Mouse (Mus musculus): ENCODE data around the gene Ntn4. TPM values are rescaled to one million over a fixed set of nuclear protein-coding genes. Genes with fewer than 3 reads are reported as not detected.

Ntn4 gene
- polyA plus RNA-seq (2012) = 1.1 and 1.2 TPM in 2 replicates

DNA sequence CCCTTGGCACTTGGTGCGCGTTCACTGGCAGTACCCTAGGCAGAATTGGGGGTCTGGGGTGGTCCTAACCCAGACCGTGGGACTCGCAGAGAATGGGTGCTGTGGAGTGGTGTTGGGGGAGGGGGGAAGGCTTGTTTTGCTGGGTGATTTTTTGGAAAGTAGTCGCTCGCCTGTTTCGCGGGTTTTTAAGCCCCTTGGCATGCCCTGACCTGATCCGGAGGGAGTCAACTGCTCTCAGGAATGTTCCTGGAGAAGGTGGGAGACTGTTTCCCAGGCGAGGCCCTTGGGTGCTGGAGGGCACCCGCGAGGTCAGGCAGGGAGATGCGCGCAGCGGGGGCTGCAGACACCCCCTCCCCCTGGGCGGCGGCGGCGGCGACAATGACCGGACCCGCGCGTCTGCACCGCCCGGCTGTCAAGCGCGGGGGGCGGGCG lies at the start of gene Ntn4:
Gene Ntn4, plus strand, starts transcription at position 161 of the 432 bp plus-strand sequence.

Other genes with a start within 250 kb of the Ntn4 start
- 757 and 1,050 TPM in 2 replicates for gene Lta4h, start 187.3 kb upstream of the Ntn4 start, polyA plus RNA-seq (2012)
- 0.12 TPM in 1 of 2 replicates, not detected in the other for gene Hal, start 151.9 kb upstream of the Ntn4 start, polyA plus RNA-seq (2012)
- gene Amdhd1, start 100.6 kb upstream of the Ntn4 start, polyA plus RNA-seq (2012) = 0.07 and 0.12 TPM in 2 replicates
- gene Ccdc38, start 100.0 kb upstream of the Ntn4 start, polyA plus RNA-seq (2012) = not detected in 2 replicates
- 130 and 170 TPM in 2 replicates for gene Snrpf, start 51.0 kb upstream of the Ntn4 start, polyA plus RNA-seq (2012)
- 0.34 and 0.91 TPM in 2 replicates for gene Usp44, start 190.9 kb downstream of the Ntn4 start, polyA plus RNA-seq (2012)

All from megakaryocyte-erythroid progenitor cell, adult 5 weeks (primary cell).